ENCODE assay signal across 12 mouse cellular contexts in the genomic region with DNA sequence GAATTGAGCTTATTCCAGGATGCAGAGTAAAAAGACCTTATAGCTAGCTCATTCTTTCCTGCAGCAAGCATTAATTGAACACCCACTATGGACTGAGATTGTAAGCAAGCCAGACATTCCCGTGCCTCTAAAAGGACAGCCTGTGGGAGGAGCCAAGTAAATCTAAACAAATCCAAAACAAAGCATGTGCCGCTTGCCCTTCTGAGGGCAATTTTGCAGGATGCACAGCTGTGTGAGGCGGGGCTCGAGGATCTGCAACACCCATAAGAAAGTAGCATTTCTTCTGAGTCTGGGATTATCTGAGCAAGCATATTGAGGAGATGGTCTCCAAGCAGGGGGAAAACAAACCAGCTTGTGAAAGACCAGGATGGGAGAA. TPM values are rescaled to one million over a fixed set of nuclear protein-coding genes. Genes with fewer than 3 reads are reported as not detected.
A peak's percentile ranks its signal among the peaks of the same experiment; 100 is the strongest.
DNase-seq lines count a peak whose midpoint lies in the region; ATAC-seq and TF ChIP-seq lines count a peak whose summit lies in the region.
"Had no signal": no experiment of that assay in that cellular context is flagged by ENCODE, and none has a peak within 500 bp of the region (broad histone marks: within the 10 kb centered on the region; RNA-seq: fewer than 3 reads in every experiment).

No protein-coding gene starts in this region.

- H3K27me3 ChIP-seq in kidney, postnatal 0 days (ENCODE audit: insufficient read depth, low read length), result no peaks in the 10 kb centered on the region
- H3K27me3 ChIP-seq in hindbrain, embryonic 15.5 days, result no peaks in the 10 kb centered on the region
- H3K27me3 ChIP-seq in neural tube, embryonic 15.5 days (replicated peaks), result no peaks in the 10 kb centered on the region
- H3K27me3 ChIP-seq: heart, embryonic 15.5 days; limb, embryonic 15.5 days had no signal

- no peak for ATAC-seq in kidney, postnatal 0 days (replicated peaks; ENCODE audit: low FRiP score, low read depth)
- ATAC-seq in hindbrain, embryonic 15.5 days (ENCODE audit: low FRiP score, low read depth), result no peak; the same call in 1 of the 2 replicates
- peak; percentile 65; the same call in 1 of the 2 replicates for ATAC-seq in neural tube, embryonic 15.5 days (ENCODE audit: low FRiP score)

- no peaks in the 10 kb centered on the region for H3K9me3 ChIP-seq in kidney, postnatal 0 days (replicated peaks; ENCODE audit: low read length)
- H3K9me3 ChIP-seq in hindbrain, embryonic 15.5 days, result no peaks in the 10 kb centered on the region
- H3K9me3 ChIP-seq in neural tube, embryonic 15.5 days (replicated peaks), result no peaks in the 10 kb centered on the region
- H3K9me3 ChIP-seq: heart, embryonic 15.5 days; limb, embryonic 15.5 days had no signal

- no peak overlapping the region for H3K27ac ChIP-seq in kidney, postnatal 0 days
- H3K27ac ChIP-seq in hindbrain, embryonic 15.5 days (replicated peaks), result peak overlapping the region; percentile 48
- H3K27ac ChIP-seq in neural tube, embryonic 15.5 days (replicated peaks), result peak overlapping the region; percentile 64
- H3K27ac ChIP-seq: heart, embryonic 15.5 days; limb, embryonic 15.5 days had no signal

- no peak overlapping the region for H3K4me3 ChIP-seq in kidney, postnatal 0 days (replicated peaks; ENCODE audit: low read depth, low read length)
- no peak overlapping the region for H3K4me3 ChIP-seq in hindbrain, embryonic 15.5 days
- no peak overlapping the region for H3K4me3 ChIP-seq in neural tube, embryonic 15.5 days (replicated peaks)
- H3K4me3 ChIP-seq: heart, embryonic 15.5 days; limb, embryonic 15.5 days had no signal

- no peak overlapping the region for H3K9ac ChIP-seq in kidney, postnatal 0 days (ENCODE audit: low read depth, low read length)
- H3K9ac ChIP-seq in hindbrain, embryonic 15.5 days, result no peak overlapping the region
- H3K9ac ChIP-seq in neural tube, embryonic 15.5 days (replicated peaks), result no peak overlapping the region
- H3K9ac ChIP-seq: heart, embryonic 15.5 days; limb, embryonic 15.5 days had no signal

- no peaks in the 10 kb centered on the region for H3K36me3 ChIP-seq in kidney, postnatal 0 days (ENCODE audit: insufficient read depth, low read length)
- no peaks in the 10 kb centered on the region for H3K36me3 ChIP-seq in hindbrain, embryonic 15.5 days
- H3K36me3 ChIP-seq in neural tube, embryonic 15.5 days, result no peaks in the 10 kb centered on the region; the same call in 1 of the 2 replicates
- H3K36me3 ChIP-seq: heart, embryonic 15.5 days; limb, embryonic 15.5 days had no signal

- no peaks in the 10 kb centered on the region; the same call in 1 of the 2 replicates for H3K4me1 ChIP-seq in kidney, postnatal 0 days (replicated peaks; ENCODE audit: insufficient read depth, low read length)
- H3K4me1 ChIP-seq in hindbrain, embryonic 15.5 days (replicated peaks), result peaks cover 6% of the 10 kb centered on the region; the same call in 1 of the 2 replicates
- peaks cover 10% of the 10 kb centered on the region; the same call in 1 of the 2 replicates for H3K4me1 ChIP-seq in neural tube, embryonic 15.5 days
- H3K4me1 ChIP-seq: heart, embryonic 15.5 days had no signal

- DNase-seq in embryo, embryonic 11 days, result peak; percentile 24
- DNase-seq in embryo, embryonic 9.5 days (ENCODE audit: extremely low spot score), result no peak
- DNase-seq in kidney, postnatal 0 days (ENCODE audit: low spot score), result peak; percentile 41
- DNase-seq in kidney, adult 11 months, result no peak
- DNase-seq in right cerebral cortex, postnatal 14 days, result no peak
- DNase-seq in frontal cortex, postnatal 14 days (ENCODE audit: low spot score in 2 of 2), result no peak
- DNase-seq: cerebellum, adult 11-12 months; thymus, adult 2 months had no signal

- no peak overlapping the region for H3K4me2 ChIP-seq in kidney, postnatal 0 days (ENCODE audit: low read length)
- H3K4me2 ChIP-seq in hindbrain, embryonic 15.5 days, result no peak overlapping the region
- no peak overlapping the region for H3K4me2 ChIP-seq in neural tube, embryonic 15.5 days
- H3K4me2 ChIP-seq: heart, embryonic 15.5 days; limb, embryonic 15.5 days had no signal

- no peak for TF ChIP-seq CTCF in kidney, postnatal 0 days (IDR thresholded peaks at IDR 0.05; ENCODE audit: low read depth)

- WGBS in kidney, postnatal 0 days, result 40% methylated on average over 4 of the region's 4 CpGs
- 43% methylated on average over 4 of the region's 4 CpGs for WGBS in hindbrain, embryonic 15.5 days
- 24% methylated on average over 4 of the region's 4 CpGs for WGBS in neural tube, embryonic 15.5 days

RNA-seq across cellular contexts. Expression of a gene that starts 43.2 kb away (rescaled TPM):
- polyA plus RNA-seq in kidney, postnatal 0 days (2015; fragmentation: Nextera tagmentation; extraction: Ambion mirVana), result 23.8 and 24.0 TPM in 2 replicates
- polyA plus RNA-seq in hindbrain, embryonic 15.5 days (2015; fragmentation: Nextera tagmentation; extraction: Ambion mirVana), result 15.7 and 16.4 TPM in 2 replicates
- polyA plus RNA-seq in neural tube, embryonic 15.5 days (2015; fragmentation: Nextera tagmentation; extraction: Ambion mirVana), result 14.8 and 15.0 TPM in 2 replicates

Comparison
In these comparisons a context has a peak if more than half of its experiments do, and no peak if none do; other contexts are left out.
1. DNase-seq: peak in embryo, embryonic 11 days (single experiment) and kidney, postnatal 0 days (single experiment); none in embryo, embryonic 9.5 days (single experiment), kidney, adult 11 months (single experiment), right cerebral cortex, postnatal 14 days (single experiment) and frontal cortex, postnatal 14 days (0 of 2).